Mouse (Mus musculus) thymus, adult 2 months (tissue): ENCODE measurements around the gene Ube2e2.

Experiments
- CTCF ChIP-seq: fragments of 200-500 bp; IDR thresholded peaks from 2 replicates; pipeline ENCODE4 v1.5.1; 2012; ENCODE audit warnings: mild to moderate bottlenecking, control low read depth, low read length, moderate library complexity, borderline replicate concordance; ENCODE audit not compliant: control insufficient read depth, poor library complexity, insufficient read depth; ENCODE audit errors: extremely low read depth
- POLR2A ChIP-seq: fragments of 200-500 bp; IDR thresholded peaks from 2 replicates; pipeline ENCODE4 v1.6.1; 2012; ENCODE audit warnings: mild to moderate bottlenecking, low read length, control low read depth, moderate library complexity; ENCODE audit not compliant: control insufficient read depth, poor library complexity, insufficient read depth; ENCODE audit errors: extremely low read depth

- TF ChIP-seq CTCF (no peak), POLR2A (no peak)
These were observed 23.4 kb downstream of the Ube2e2 start for GRCm38 (mm10) chr14:18870716-18871115.
